Comparison of ENCODE assay signal across 9 mouse cellular contexts in genomic region chr4:116016396-116016795, GRCm38 (mm10). TPM values are rescaled to one million over a fixed set of nuclear protein-coding genes. Genes with fewer than 3 reads are reported as not detected.
DNase-seq lines count a peak whose midpoint lies in the region; ATAC-seq and TF ChIP-seq lines count a peak whose summit lies in the region.
"Had no signal": no experiment of that assay in that cellular context is flagged by ENCODE, and none has a peak within 500 bp of the region (broad histone marks: within the 10 kb centered on the region; RNA-seq: fewer than 3 reads in every experiment).

No protein-coding gene starts in this region.

- DNase-seq in cerebellum, adult 2 months: no peak
- no peak for DNase-seq in cerebellum, postnatal 10 days
- peak; percentile 8 for DNase-seq in thymus, postnatal 25 days
- DNase-seq in thymus, adult 18-20 months: no peak
- no peak for DNase-seq in liver, embryonic 14.5 days (ENCODE audit: low read depth in 3 of 3, low spot score in 3 of 3)
- no peak for DNase-seq in embryo, embryonic 11 days
- no peak for DNase-seq in urinary bladder, adult 2 months (ENCODE audit: low spot score)
- DNase-seq in left cerebral cortex, adult 18-20 months (ENCODE audit: low spot score in 2 of 2): no peak

- no peak for ATAC-seq in liver, embryonic 14.5 days (ENCODE audit: insufficient read depth)

- no peak for TF ChIP-seq EP300 in liver, embryonic 14.5 days (IDR thresholded peaks at IDR 0.05; ENCODE audit: low read depth)

- no peaks in the 10 kb centered on the region for H3K9me3 ChIP-seq in liver, embryonic 14.5 days (ENCODE audit: control insufficient read depth, low read length)
- H3K9me3 ChIP-seq: heart, embryonic 12.5 days had no signal

- H3K4me3 ChIP-seq in cerebellum, adult 2 months (replicated peaks; ENCODE audit: insufficient read depth, low read depth, low read length): peak overlapping the region; percentile 88
- H3K4me3 ChIP-seq in liver, embryonic 14.5 days (ENCODE audit: insufficient read depth in 1 of 2, low read depth in 2 of 2, low read length in 2 of 2): peak overlapping the region in 1 of 2 experiments; percentile 58; a peak in 2 of 4 replicates

- no peaks in the 10 kb centered on the region for H3K27me3 ChIP-seq in cerebellum, adult 2 months (ENCODE audit: control insufficient read depth, insufficient read depth, low read length)
- peaks cover 40% of the 10 kb centered on the region for H3K27me3 ChIP-seq in liver, embryonic 14.5 days (ENCODE audit: control insufficient read depth, insufficient read depth, low read length)

- WGBS in cerebellum, adult 2 months: 42% methylated on average over 3 of the region's 3 CpGs
- 46% methylated on average over 3 of the region's 3 CpGs for WGBS in liver, embryonic 14.5 days (ENCODE audit: insufficient replicate concordance)

- no peak for TF ChIP-seq CTCF in cerebellum, adult 2 months (IDR thresholded peaks at IDR 0.05; ENCODE audit: borderline replicate concordance, insufficient read depth, low read depth, low read length)
- no peak for TF ChIP-seq CTCF in liver, embryonic 14.5 days (IDR thresholded peaks at IDR 0.05; ENCODE audit: low read depth)

- TF ChIP-seq POLR2A in cerebellum, adult 2 months (IDR thresholded peaks at IDR 0.05; ENCODE audit: borderline replicate concordance, insufficient read depth, low read length): no peak

- no peaks in the 10 kb centered on the region for H3K4me1 ChIP-seq in cerebellum, adult 2 months (ENCODE audit: control insufficient read depth, insufficient read depth, low read length)
- H3K4me1 ChIP-seq in liver, embryonic 14.5 days (replicated peaks; ENCODE audit: control insufficient read depth in 2 of 2, insufficient read depth in 2 of 2, low read length in 1 of 2): no peaks in the 10 kb centered on the region

- no peak overlapping the region for H3K9ac ChIP-seq in liver, embryonic 14.5 days (replicated peaks)

- no peak overlapping the region for H3K27ac ChIP-seq in cerebellum, adult 2 months (ENCODE audit: insufficient read depth, low read length)
- no peak overlapping the region for H3K27ac ChIP-seq in liver, embryonic 14.5 days

- H3K36me3 ChIP-seq in liver, embryonic 14.5 days (replicated peaks; ENCODE audit: control insufficient read depth, insufficient read depth, low read depth): no peaks in the 10 kb centered on the region
- H3K36me3 ChIP-seq: heart, embryonic 12.5 days had no signal

- H3K4me2 ChIP-seq in liver, embryonic 14.5 days (ENCODE audit: low read depth): peak overlapping the region; percentile 57

RNA-seq across cellular contexts. Expression of gene Faah, which starts 1.3 kb away (rescaled TPM):
- 61.8 TPM in 2 replicates for polyA plus RNA-seq in cerebellum, adult 2 months (2012; rRNA removed)
- 4.0 and 4.1 TPM in 2 replicates for polyA plus RNA-seq in liver, embryonic 14.5 days (2012; rRNA removed)
- polyA plus RNA-seq in liver, embryonic 14.5 days (2014; fragmentation: Nextera tagmentation; extraction: Ambion mirVana): 3.8 and 5.4 TPM in 2 replicates
- 11.9 and 14.2 TPM in 2 replicates for polyA plus RNA-seq in urinary bladder, adult 2 months (2012; rRNA removed)
- 100 to 1,000 TPM in 1 of 2 experiments, 10 to 100 TPM in 1; 85.2 to 101 TPM for total RNA-seq in left cerebral cortex, adult 18-20 months (2021)

RNA-seq across cellular contexts. Expression of gene Nsun4, which starts 37.3 kb away (rescaled TPM):
- polyA plus RNA-seq in cerebellum, adult 2 months (2012; rRNA removed): 9.9 and 10.5 TPM in 2 replicates
- polyA plus RNA-seq in liver, embryonic 14.5 days (2012; rRNA removed): 3.7 and 4.4 TPM in 2 replicates
- 7.0 and 8.6 TPM in 2 replicates for polyA plus RNA-seq in liver, embryonic 14.5 days (2014; fragmentation: Nextera tagmentation; extraction: Ambion mirVana)
- polyA plus RNA-seq in urinary bladder, adult 2 months (2012; rRNA removed): 10.3 and 11.1 TPM in 2 replicates
- 10 to 100 TPM; 13.3 TPM for total RNA-seq in left cerebral cortex, adult 18-20 months (2021)

RNA-seq across cellular contexts. Expression of gene Uqcrh, which starts 58.5 kb away (rescaled TPM):
- polyA plus RNA-seq in cerebellum, adult 2 months (2012; rRNA removed): 830 and 872 TPM in 2 replicates
- 181 and 298 TPM in 2 replicates for polyA plus RNA-seq in liver, embryonic 14.5 days (2012; rRNA removed)
- 426 and 440 TPM in 2 replicates for polyA plus RNA-seq in liver, embryonic 14.5 days (2014; fragmentation: Nextera tagmentation; extraction: Ambion mirVana)
- polyA plus RNA-seq in urinary bladder, adult 2 months (2012; rRNA removed): 669 and 757 TPM in 2 replicates
- 100 to 1,000 TPM; 434 to 461 TPM for total RNA-seq in left cerebral cortex, adult 18-20 months (2021)

RNA-seq across cellular contexts. Expression of gene Lrrc41, which starts 58.7 kb away (rescaled TPM):
- 34.6 and 36.6 TPM in 2 replicates for polyA plus RNA-seq in cerebellum, adult 2 months (2012; rRNA removed)
- 13.4 and 14.5 TPM in 2 replicates for polyA plus RNA-seq in liver, embryonic 14.5 days (2012; rRNA removed)
- polyA plus RNA-seq in liver, embryonic 14.5 days (2014; fragmentation: Nextera tagmentation; extraction: Ambion mirVana): 24.1 and 27.0 TPM in 2 replicates
- polyA plus RNA-seq in urinary bladder, adult 2 months (2012; rRNA removed): 25.8 and 26.4 TPM in 2 replicates
- total RNA-seq in left cerebral cortex, adult 18-20 months (2021): 10 to 100 TPM; 44.7 to 54.3 TPM
